Mouse (Mus musculus): ENCODE results near the gene Churc1. TPM values are rescaled to one million over a fixed set of nuclear protein-coding genes. Genes with fewer than 3 reads are reported as not detected.

Gene Churc1
- polyA plus RNA-seq (2016; fragmentation: Nextera tagmentation; extraction: Ambion mirVana) = 78.9 and 87.6 TPM in 2 replicates

DNA sequence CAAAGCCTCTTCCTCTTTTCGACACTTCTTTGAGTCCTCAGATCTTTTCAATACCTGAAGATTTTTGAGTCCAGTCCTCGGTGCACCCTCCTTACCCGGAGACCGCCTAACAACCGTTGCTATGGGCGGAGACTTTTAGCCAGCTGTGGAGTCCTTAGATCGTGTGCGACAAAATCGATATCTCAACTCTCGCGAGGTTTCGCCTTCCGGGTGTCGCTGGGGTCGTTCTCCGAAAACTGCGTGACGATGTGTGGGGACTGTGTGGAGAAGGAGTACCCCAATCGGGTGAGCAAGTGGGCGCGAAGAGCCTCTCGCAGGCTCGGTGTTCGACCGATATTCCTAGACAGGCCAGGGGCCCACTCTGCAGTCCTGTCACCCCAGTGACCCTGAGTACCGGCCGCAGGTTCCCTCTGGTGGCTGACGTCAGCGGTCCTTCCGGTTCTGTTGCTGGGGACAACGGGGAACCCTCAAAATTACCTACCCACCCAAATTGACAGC is at the start of gene Churc1, which contains the start of gene Fntb:
Gene Churc1, plus strand, starts transcription at position 185 of the 498 bp plus-strand sequence.
Gene Fntb, plus strand, starts transcription at position 236 of the 498 bp plus-strand sequence.
- Histone ChIP-seq H3K27ac (peak within 1 kb of the TSS; percentile 73; the same call in 1 of the 2 replicates), H3K9me3 (no peaks in the 10 kb centered on the region), H3K4me1 (peaks cover 4% of the 10 kb centered on the region; the same call in 1 of the 2 replicates), H3K9ac (peak within 1 kb of the TSS; percentile 73), H3K36me3 (no peaks in the 10 kb centered on the region), H3K27me3 (no peaks in the 10 kb centered on the region), H3K4me2 (replicated peaks) (peak within 1 kb of the TSS; percentile 71), H3K4me3 (peak within 1 kb of the TSS; percentile 68)
- under 1% methylated on average over 31 of the region's 31 CpGs for WGBS
- ATAC-seq (ENCODE audit: insufficient number of reproducible peaks, insufficient read depth, low FRiP score, low TSS enrichment) = peak; percentile 91

GRCm38 (mm10) chr12:76718384-76718783 is 47.0 kb upstream of the Churc1 start:
- Histone ChIP-seq H3K36me3 (no peaks in the 10 kb centered on the region), H3K27me3 (peaks cover 4% of the 10 kb centered on the region; the same call in 1 of the 2 replicates), H3K4me3 (no peak overlapping the region), H3K9ac (no peak overlapping the region), H3K27ac (no peak overlapping the region), H3K4me2 (replicated peaks) (no peak overlapping the region), H3K4me1 (no peaks in the 10 kb centered on the region), H3K9me3 (no peaks in the 10 kb centered on the region)
- WGBS = 85% methylated on average over 4 of the region's 4 CpGs
- ATAC-seq (ENCODE audit: insufficient number of reproducible peaks, insufficient read depth, low FRiP score, low TSS enrichment) = no peak

GRCm38 (mm10) chr12:76720572-76720971 is 44.8 kb upstream of the Churc1 start:
- no peak for ATAC-seq (ENCODE audit: insufficient number of reproducible peaks, insufficient read depth, low FRiP score, low TSS enrichment)
- Histone ChIP-seq H3K27me3 (no peaks in the 10 kb centered on the region), H3K9me3 (no peaks in the 10 kb centered on the region), H3K27ac (no peak overlapping the region), H3K4me1 (no peaks in the 10 kb centered on the region), H3K4me2 (replicated peaks) (no peak overlapping the region), H3K4me3 (no peak overlapping the region), H3K36me3 (no peaks in the 10 kb centered on the region), H3K9ac (no peak overlapping the region)

- ATAC-seq (ENCODE audit: insufficient number of reproducible peaks, insufficient read depth, low FRiP score, low TSS enrichment) = no peak
- H3K4me2 ChIP-seq (replicated peaks) = no peak overlapping the region
- no peak overlapping the region for H3K9ac ChIP-seq
- H3K4me1 ChIP-seq = no peaks in the 10 kb centered on the region
- 77% methylated on average over 3 of the region's 3 CpGs for WGBS
- no peak overlapping the region for H3K27ac ChIP-seq
- no peaks in the 10 kb centered on the region for H3K36me3 ChIP-seq
- no peaks in the 10 kb centered on the region for H3K27me3 ChIP-seq
- H3K9me3 ChIP-seq = no peaks in the 10 kb centered on the region
- no peak overlapping the region for H3K4me3 ChIP-seq
Measured at GRCm38 (mm10) chr12:76722026-76722425, 43.3 kb upstream of the Churc1 start.

- no peak overlapping the region for H3K9ac ChIP-seq
- no peak overlapping the region for H3K4me3 ChIP-seq
- 82% methylated on average over 4 of the region's 4 CpGs for WGBS
- H3K4me2 ChIP-seq (replicated peaks) = no peak overlapping the region
- no peaks in the 10 kb centered on the region for H3K27me3 ChIP-seq
- no peaks in the 10 kb centered on the region for H3K9me3 ChIP-seq
- H3K4me1 ChIP-seq = no peaks in the 10 kb centered on the region
- no peak for ATAC-seq (ENCODE audit: insufficient number of reproducible peaks, insufficient read depth, low FRiP score, low TSS enrichment)
- no peak overlapping the region for H3K27ac ChIP-seq
- no peaks in the 10 kb centered on the region for H3K36me3 ChIP-seq
Measured at GRCm38 (mm10) chr12:76727955-76728354, 37.4 kb upstream of the Churc1 start.

GRCm38 (mm10) chr12:76750866-76751459 is 14.4 kb upstream of the Churc1 start:
- no peak for ATAC-seq (ENCODE audit: insufficient number of reproducible peaks, insufficient read depth, low FRiP score, low TSS enrichment)
- 75% methylated on average over 16 of the region's 16 CpGs for WGBS
- no peak overlapping the region for H3K4me2 ChIP-seq (replicated peaks)

DNA sequence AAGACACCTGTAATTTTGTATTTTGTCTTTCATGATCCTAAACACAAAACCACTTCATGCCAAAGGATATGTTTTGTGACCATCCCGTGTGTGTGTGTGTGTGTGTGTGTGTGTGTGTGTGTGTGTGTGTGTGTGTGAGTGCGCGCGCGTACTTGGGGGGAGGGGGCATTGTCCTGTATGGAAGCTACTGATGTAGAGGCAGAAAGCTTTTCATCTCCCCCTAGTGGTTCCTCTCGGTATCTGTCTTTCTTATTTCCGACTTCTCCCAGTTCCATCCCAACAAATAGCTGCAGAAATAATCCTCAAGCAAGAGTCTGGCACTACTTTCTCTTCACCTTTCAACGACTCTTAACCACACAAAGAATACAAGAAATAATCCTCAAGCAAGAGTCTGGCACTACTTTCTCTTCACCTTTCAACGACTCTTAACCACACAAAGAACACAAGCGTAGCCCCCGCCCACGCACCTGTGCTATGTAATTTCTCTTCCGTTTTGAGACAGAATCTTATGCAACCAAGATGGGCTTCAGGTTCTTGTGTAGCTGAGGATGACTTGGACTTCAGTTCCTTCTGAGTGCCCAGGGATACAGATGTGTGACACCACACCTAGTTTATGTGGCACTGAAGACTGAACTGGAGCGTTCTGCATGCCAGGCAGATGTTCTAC is 12.6 kb upstream of the Churc1 start:
- 40% methylated on average over 14 of the region's 14 CpGs for WGBS
- H3K4me2 ChIP-seq (replicated peaks) = no peak overlapping the region
- no peaks in the 10 kb centered on the region for H3K4me1 ChIP-seq
- no peak overlapping the region for H3K9ac ChIP-seq
- H3K27me3 ChIP-seq = no peaks in the 10 kb centered on the region
- no peak for ATAC-seq (ENCODE audit: insufficient number of reproducible peaks, insufficient read depth, low FRiP score, low TSS enrichment)
- H3K27ac ChIP-seq = no peak overlapping the region
- no peaks in the 10 kb centered on the region for H3K9me3 ChIP-seq
- H3K36me3 ChIP-seq = no peaks in the 10 kb centered on the region
- H3K4me3 ChIP-seq = no peak overlapping the region

More at GRCm38 (mm10) chr12:76750866-76751459, 14.4 kb upstream of the Churc1 start:
- Histone ChIP-seq H3K4me1 (no peaks in the 10 kb centered on the region), H3K27me3 (no peaks in the 10 kb centered on the region), H3K9ac (no peak overlapping the region), H3K36me3 (no peaks in the 10 kb centered on the region), H3K9me3 (no peaks in the 10 kb centered on the region), H3K4me3 (no peak overlapping the region), H3K27ac (no peak overlapping the region)

GRCm38 (mm10) chr12:76765901-76766630 is 728 bp downstream of the Churc1 start:
- ATAC-seq (ENCODE audit: insufficient number of reproducible peaks, insufficient read depth, low FRiP score, low TSS enrichment) = 0 out of 2 replicates have a peak, but pooled peaks have one; percentile 32
- Histone ChIP-seq H3K4me2 (replicated peaks) (peak overlapping the region; percentile 71), H3K9me3 (no peaks in the 10 kb centered on the region), H3K4me3 (peak overlapping the region; percentile 68), H3K9ac (peak overlapping the region; percentile 73), H3K27ac (no peak overlapping the region), H3K4me1 (peaks cover 4% of the 10 kb centered on the region; the same call in 1 of the 2 replicates), H3K36me3 (no peaks in the 10 kb centered on the region), H3K27me3 (no peaks in the 10 kb centered on the region)
- WGBS = 33% methylated on average over 20 of the region's 20 CpGs

DNA sequence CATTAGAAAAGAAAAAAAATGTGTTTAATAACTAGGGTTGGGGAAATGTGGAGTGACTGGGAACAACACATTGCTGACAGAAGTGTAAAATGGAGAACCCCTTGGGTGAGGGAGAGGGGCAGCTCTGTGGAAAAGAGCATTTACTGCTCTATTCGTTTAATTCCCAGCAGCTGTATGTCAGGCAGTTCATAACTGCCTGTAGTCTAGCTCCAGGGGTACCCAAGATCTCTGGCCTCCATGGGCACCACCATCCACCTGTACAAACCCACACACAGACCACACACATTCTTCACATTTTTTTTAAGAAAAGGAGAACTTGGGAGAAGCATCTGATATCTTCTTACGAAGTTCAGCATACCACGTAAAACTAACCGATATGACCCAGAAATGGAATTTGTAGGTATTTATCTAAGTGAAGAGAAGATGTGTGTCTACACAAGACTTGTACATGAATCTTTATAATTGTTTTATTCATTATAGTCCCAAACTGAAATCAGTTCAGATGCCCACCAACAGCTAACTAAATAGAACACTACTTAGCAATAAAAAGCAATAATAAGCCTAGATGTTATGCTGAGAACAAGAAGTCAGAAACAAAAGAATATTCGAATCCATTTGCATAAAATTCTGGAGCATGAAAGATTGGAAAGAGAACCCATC is 5.6 kb downstream of the Churc1 start:
- ATAC-seq (ENCODE audit: insufficient number of reproducible peaks, insufficient read depth, low FRiP score, low TSS enrichment) = no peak
- no peaks in the 10 kb centered on the region for H3K27me3 ChIP-seq
- WGBS = 85% methylated on average over 5 of the region's 5 CpGs

GRCm38 (mm10) chr12:76771540-76771939 is 6.2 kb downstream of the Churc1 start:
- 86% methylated on average over 5 of the region's 5 CpGs for WGBS
- Histone ChIP-seq H3K36me3 (no peaks in the 10 kb centered on the region), H3K9me3 (no peaks in the 10 kb centered on the region), H3K9ac (no peak overlapping the region), H3K27me3 (no peaks in the 10 kb centered on the region), H3K4me1 (no peaks in the 10 kb centered on the region), H3K4me3 (no peak overlapping the region), H3K4me2 (replicated peaks) (no peak overlapping the region), H3K27ac (no peak overlapping the region)
- ATAC-seq (ENCODE audit: insufficient number of reproducible peaks, insufficient read depth, low FRiP score, low TSS enrichment) = no peak

More for the DNA sequence above, 5.6 kb downstream of the Churc1 start:
- Histone ChIP-seq H3K4me1 (peaks cover 3% of the 10 kb centered on the region; the same call in 1 of the 2 replicates), H3K4me3 (no peak overlapping the region), H3K36me3 (no peaks in the 10 kb centered on the region), H3K4me2 (replicated peaks) (no peak overlapping the region), H3K9me3 (no peaks in the 10 kb centered on the region), H3K9ac (no peak overlapping the region), H3K27ac (no peak overlapping the region)

DNA sequence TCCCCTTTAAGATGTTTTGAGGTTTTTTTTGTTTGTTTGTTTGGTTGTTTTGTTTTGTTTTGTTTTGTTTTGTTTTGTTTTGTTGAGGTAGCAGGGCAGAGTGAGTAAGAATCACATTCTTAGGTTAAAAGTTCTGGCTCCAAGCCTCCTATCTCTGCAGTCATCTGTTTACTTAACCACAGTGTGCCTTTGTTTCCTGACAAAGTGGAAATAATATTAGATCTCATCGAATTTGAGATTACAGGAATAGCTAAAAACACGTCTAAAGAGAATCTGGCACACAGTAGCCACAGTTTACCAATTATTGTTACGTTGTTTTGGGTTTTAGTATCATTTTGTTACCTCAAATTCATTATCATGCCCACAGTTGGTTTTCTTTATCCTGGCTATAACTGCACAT is 9.3 kb downstream of the Churc1 start:
- 72% methylated on average over 3 of the region's 3 CpGs for WGBS
- no peaks in the 10 kb centered on the region for H3K27me3 ChIP-seq
- no peak for ATAC-seq (ENCODE audit: insufficient number of reproducible peaks, insufficient read depth, low FRiP score, low TSS enrichment)

More for the DNA sequence above, 9.3 kb downstream of the Churc1 start:
- Histone ChIP-seq H3K4me3 (no peak overlapping the region), H3K4me1 (no peaks in the 10 kb centered on the region), H3K9me3 (no peaks in the 10 kb centered on the region), H3K27ac (no peak overlapping the region), H3K36me3 (no peaks in the 10 kb centered on the region), H3K4me2 (replicated peaks) (no peak overlapping the region), H3K9ac (no peak overlapping the region)

Measured in embryonic facial prominence, embryonic 12.5 days (tissue).